Mouse (Mus musculus) embryonic facial prominence, embryonic 14.5 days (tissue): ENCODE measurements around the gene Gm5089. TPM values are rescaled to one million over a fixed set of nuclear protein-coding genes. Genes with fewer than 3 reads are reported as not detected.
A peak's percentile ranks its signal among the peaks of the same experiment; 100 is the strongest.

Experiments used
- ATAC-seq: fragments of 200-750 bp; cut with Nextera tagmentation; 2 replicates; pipeline ENCODE4 v1.8.0; 2017; ENCODE audit warnings: low read depth, moderate number of reproducible peaks, moderate TSS enrichment
- DNase-seq: peaks from one replicate; pipeline ENCODE4 v3.0.0-alpha.2; 2015; ENCODE audit warnings: low spot score
- H3K27ac ChIP-seq: fragments of 300-500 bp; sonication (generic); replicated peaks from 2 replicates; pipeline ENCODE4 v1.5.1; 2014; ENCODE audit warnings: low read depth, mild to moderate bottlenecking, low read length, moderate library complexity
- H3K27me3 ChIP-seq: fragments of 300-500 bp; sonication (generic); replicated peaks from 2 replicates; pipeline ENCODE4 v1.6.1; 2014; ENCODE audit warnings: low read length; ENCODE audit not compliant: control insufficient read depth, insufficient read depth
- H3K36me3 ChIP-seq: fragments of 300-500 bp; sonication (generic); 2 replicates; pipeline ENCODE4 v1.6.1; 2014; ENCODE audit warnings: low read length, mixed read lengths; ENCODE audit not compliant: control insufficient read depth, insufficient read depth
- H3K4me1 ChIP-seq: fragments of 300-500 bp; sonication (generic); 2 replicates; pipeline ENCODE4 v1.6.1; 2014; ENCODE audit warnings: antibody characterized with exemption, low read length; ENCODE audit not compliant: control insufficient read depth, insufficient read depth
- H3K4me2 ChIP-seq: fragments of 300-500 bp; sonication (generic); 2 replicates; pipeline ENCODE4 v1.6.1; 2014; ENCODE audit warnings: low read depth, mild to moderate bottlenecking, low read length, moderate library complexity, mixed read lengths
- H3K4me3 ChIP-seq: fragments of 300-500 bp; sonication (generic); 2 replicates; pipeline ENCODE4 v1.5.1; 2014; ENCODE audit warnings: low read depth, mild to moderate bottlenecking, low read length
- H3K9ac ChIP-seq: fragments of 300-500 bp; sonication (generic); 2 replicates; pipeline ENCODE4 v1.6.1; 2014; ENCODE audit warnings: low read depth, mild to moderate bottlenecking, low read length, moderate library complexity, mixed read lengths
- H3K9me3 ChIP-seq: fragments of 300-500 bp; sonication (generic); 2 replicates; pipeline ENCODE4 v1.6.1; 2016; ENCODE audit warnings: low read length; ENCODE audit not compliant: control insufficient read depth
- WGBS: fragments of 180-500 bp; shearing (Covaris S2); extraction: QIAGEN DNeasy Blood & Tissue Kit; methylation state at CpG from one replicate; pipeline ENCODE4 v1.1.7; 2014; 5-methylcytosine and 5-hydroxymethylcytosine counted together
- polyA plus RNA-seq: library from polyadenylated mRNA; unstranded; fragments of >200 nt; fragmentation: Nextera tagmentation; extraction: Ambion mirVana; gene quantifications from 2 replicates; pipeline ENCODE4 v1.2.1, GENCODE M21; 2014

The Gm5089 gene
- polyA plus RNA-seq, 1 experiment from 2014 or later = not detected

- Histone ChIP-seq H3K4me3 (no peak overlapping the region), H3K36me3 (no peaks in the 10 kb centered on the region), H3K27ac (no peak overlapping the region), H3K4me2 (no peak overlapping the region), H3K9me3 (no peaks in the 10 kb centered on the region), H3K27me3 (no peaks in the 10 kb centered on the region), H3K9ac (no peak overlapping the region), H3K4me1 (no peaks in the 10 kb centered on the region)
- DNase-seq (no peak), ATAC-seq (no peak)
- WGBS = 54% methylated on average over 3 of the region's 3 CpGs
Measured at GRCm38 (mm10) chr14:122432558-122432957, 18.4 kb downstream of the Gm5089 start.

GRCm38 (mm10) chr14:122427654-122428053, 23.3 kb downstream of the Gm5089 start:
- no peaks in the 10 kb centered on the region for H3K27me3 ChIP-seq
- no peak overlapping the region for H3K9ac ChIP-seq
- 0 out of 2 replicates have a peak, but pooled peaks cover 3% of the 10 kb centered on the region for H3K4me1 ChIP-seq
- no peak overlapping the region for H3K27ac ChIP-seq
- H3K4me3 ChIP-seq = no peak overlapping the region
- ATAC-seq (no peak), DNase-seq (no peak)
- H3K4me2 ChIP-seq = no peak overlapping the region
- 88% methylated on average over 3 of the region's 3 CpGs for WGBS
- H3K36me3 ChIP-seq = no peaks in the 10 kb centered on the region
- no peaks in the 10 kb centered on the region for H3K9me3 ChIP-seq

GRCm38 (mm10) chr14:122427204-122427560, 23.7 kb downstream of the Gm5089 start:
- Histone ChIP-seq H3K27me3 (no peaks in the 10 kb centered on the region), H3K9me3 (no peaks in the 10 kb centered on the region), H3K4me1 (0 out of 2 replicates have a peak, but pooled peaks cover 3% of the 10 kb centered on the region), H3K9ac (no peak overlapping the region), H3K4me2 (no peak overlapping the region), H3K27ac (no peak overlapping the region), H3K4me3 (no peak overlapping the region), H3K36me3 (no peaks in the 10 kb centered on the region)
- ATAC-seq (0 out of 2 replicates have a peak, but pooled peaks have one; percentile 4), DNase-seq (peak; percentile 43)
- WGBS = 24% methylated on average over 8 of the region's 8 CpGs

GRCm38 (mm10) chr14:122426529-122427203, 24.2 kb downstream of the Gm5089 start:
- DNase-seq (no peak), ATAC-seq (peak; percentile 26; the same call in 1 of the 2 replicates)
- Histone ChIP-seq H3K4me3 (no peak overlapping the region), H3K9me3 (no peaks in the 10 kb centered on the region), H3K4me1 (0 out of 2 replicates have a peak, but pooled peaks cover 3% of the 10 kb centered on the region), H3K27ac (no peak overlapping the region), H3K4me2 (no peak overlapping the region), H3K36me3 (no peaks in the 10 kb centered on the region), H3K9ac (no peak overlapping the region), H3K27me3 (no peaks in the 10 kb centered on the region)
- 28% methylated on average over 10 of the region's 10 CpGs for WGBS

- H3K4me2 ChIP-seq = no peak overlapping the region
- no peak overlapping the region for H3K9ac ChIP-seq
- 50% methylated on average over 3 of the region's 3 CpGs for WGBS
- no peak overlapping the region for H3K4me3 ChIP-seq
- peak; percentile 60 for DNase-seq
- 0 out of 2 replicates have a peak, but pooled peaks cover 3% of the 10 kb centered on the region for H3K4me1 ChIP-seq
- H3K9me3 ChIP-seq = no peaks in the 10 kb centered on the region
- H3K27me3 ChIP-seq = no peaks in the 10 kb centered on the region
- no peaks in the 10 kb centered on the region for H3K36me3 ChIP-seq
- no peak overlapping the region for H3K27ac ChIP-seq
- ATAC-seq = no peak
Measured at GRCm38 (mm10) chr14:122424441-122424840, 26.5 kb downstream of the Gm5089 start.

GRCm38 (mm10) chr14:122416166-122416771, 34.6 kb downstream of the Gm5089 start:
- H3K4me1 ChIP-seq = no peaks in the 10 kb centered on the region; the same call in 1 of the 2 replicates
- DNase-seq = no peak
- no peaks in the 10 kb centered on the region for H3K36me3 ChIP-seq
- no peak overlapping the region for H3K9ac ChIP-seq
- H3K9me3 ChIP-seq = no peaks in the 10 kb centered on the region
- no peak for ATAC-seq
- no peak overlapping the region for H3K4me3 ChIP-seq
- H3K27ac ChIP-seq = no peak overlapping the region
- no peak overlapping the region for H3K4me2 ChIP-seq
- no peaks in the 10 kb centered on the region for H3K27me3 ChIP-seq
- WGBS = 27% methylated on average over 4 of the region's 4 CpGs

- Histone ChIP-seq H3K27me3 (0 out of 2 replicates have a peak, but pooled peaks cover 4% of the 10 kb centered on the region), H3K9ac (no peak overlapping the region), H3K4me2 (no peak overlapping the region), H3K4me3 (no peak overlapping the region), H3K9me3 (no peaks in the 10 kb centered on the region), H3K27ac (no peak overlapping the region), H3K36me3 (no peaks in the 10 kb centered on the region), H3K4me1 (no peaks in the 10 kb centered on the region; the same call in 1 of the 2 replicates)
- DNase-seq (no peak), ATAC-seq (no peak)
- 88% methylated on average over 2 of the region's 2 CpGs for WGBS
Measured at GRCm38 (mm10) chr14:122414786-122415185, 36.1 kb downstream of the Gm5089 start.

- Histone ChIP-seq H3K4me2 (no peak overlapping the region), H3K4me3 (no peak overlapping the region), H3K9ac (no peak overlapping the region), H3K36me3 (no peaks in the 10 kb centered on the region), H3K9me3 (no peaks in the 10 kb centered on the region), H3K4me1 (no peaks in the 10 kb centered on the region; the same call in 1 of the 2 replicates), H3K27me3 (0 out of 2 replicates have a peak, but pooled peaks cover 5% of the 10 kb centered on the region), H3K27ac (no peak overlapping the region)
- no peak for DNase-seq
- no peak for ATAC-seq
- WGBS = 50% methylated on average over 2 of the region's 2 CpGs
Measured at GRCm38 (mm10) chr14:122413542-122413928, 37.4 kb downstream of the Gm5089 start.
